Mouse (Mus musculus): Measurements from ENCODE around the gene Metap1d.

Gene Metap1d

GRCm38 (mm10) chr2:71474345-71474744, 21.3 kb downstream of the Metap1d start:
- in situ Hi-C loops (cut with MboI, MseI) = loop anchor here (10.0 kb wide), 1 partner anchor 480 kb away; no protein-coding TSS in a partner anchor

- in situ Hi-C loops (cut with MboI, MseI) = loop anchor here (10.0 kb wide), 1 partner anchor 481 kb away; no protein-coding TSS in a partner anchor
Measured at GRCm38 (mm10) chr2:71475311-71475710, 22.2 kb downstream of the Metap1d start.

- in situ Hi-C loops (cut with MboI, MseI) = loop anchor here (10.0 kb wide), 1 partner anchor 481 kb away; no protein-coding TSS in a partner anchor
Measured at GRCm38 (mm10) chr2:71475760-71476159, 22.7 kb downstream of the Metap1d start.

GRCm38 (mm10) chr2:71477787-71478186, 24.7 kb downstream of the Metap1d start:
- in situ Hi-C loops (cut with MboI, MseI) = loop anchor here (10.0 kb wide), 1 partner anchor 483 kb away; no protein-coding TSS in a partner anchor

- in situ Hi-C loops (cut with MboI, MseI) = loop anchor here (10.0 kb wide), 2 partner anchors 485 to 1105 kb away; no protein-coding TSS in a partner anchor
Measured at GRCm38 (mm10) chr2:71479917-71480316, 26.8 kb downstream of the Metap1d start.

- in situ Hi-C loops (cut with MboI, MseI) = loop anchor here (10.0 kb wide), 1 partner anchor 1107 kb away; no protein-coding TSS in a partner anchor
Measured at GRCm38 (mm10) chr2:71481825-71482224, 28.7 kb downstream of the Metap1d start.

- in situ Hi-C loops (cut with MboI, MseI) = loop anchor here (10.0 kb wide), 1 partner anchor 1108 kb away; no protein-coding TSS in a partner anchor
Measured at GRCm38 (mm10) chr2:71483046-71483716, 30.1 kb downstream of the Metap1d start.

GRCm38 (mm10) chr2:71483717-71484066, 30.6 kb downstream of the Metap1d start:
- in situ Hi-C loops (cut with MboI, MseI) = loop anchor here (10.0 kb wide), 1 partner anchor 1109 kb away; no protein-coding TSS in a partner anchor

- in situ Hi-C loops (cut with MboI, MseI) = no loop called here
Measured at GRCm38 (mm10) chr2:71491295-71491694, 38.2 kb downstream of the Metap1d start.

GRCm38 (mm10) chr2:71493161-71493683, 40.1 kb downstream of the Metap1d start:
- in situ Hi-C loops (cut with MboI, MseI) = no loop called here

GRCm38 (mm10) chr2:71494503-71494902, 41.4 kb downstream of the Metap1d start:
- in situ Hi-C loops (cut with MboI, MseI) = no loop called here

- in situ Hi-C loops (cut with MboI, MseI) = no loop called here
Measured at GRCm38 (mm10) chr2:71494971-71495370, 41.9 kb downstream of the Metap1d start.

- in situ Hi-C loops (cut with MboI, MseI) = no loop called here
Measured at GRCm38 (mm10) chr2:71497175-71497574, 44.1 kb downstream of the Metap1d start.

GRCm38 (mm10) chr2:71499276-71500230, 46.5 kb downstream of the Metap1d start:
- in situ Hi-C loops (cut with MboI, MseI) = no loop called here

GRCm38 (mm10) chr2:71504852-71505251, 51.8 kb downstream of the Metap1d start:
- in situ Hi-C loops (cut with MboI, MseI) = no loop called here

- in situ Hi-C loops (cut with MboI, MseI) = no loop called here
Measured at GRCm38 (mm10) chr2:71511209-71511608, 58.1 kb downstream of the Metap1d start.

- in situ Hi-C loops (cut with MboI, MseI) = no loop called here
Measured at GRCm38 (mm10) chr2:71512326-71512725, 59.2 kb downstream of the Metap1d start.

GRCm38 (mm10) chr2:71516995-71517394, 63.9 kb downstream of the Metap1d start:
- in situ Hi-C loops (cut with MboI, MseI) = no loop called here

GRCm38 (mm10) chr2:71517466-71518099, 64.5 kb downstream of the Metap1d start:
- in situ Hi-C loops (cut with MboI, MseI) = no loop called here

- in situ Hi-C loops (cut with MboI, MseI) = no loop called here
Measured at GRCm38 (mm10) chr2:71522871-71523270, 69.8 kb downstream of the Metap1d start.

- in situ Hi-C loops (cut with MboI, MseI) = no loop called here
Measured at GRCm38 (mm10) chr2:71523431-71523830, 70.4 kb downstream of the Metap1d start.

Measured in regulatory T cell (primary cell).